Mouse (Mus musculus) lung, postnatal 25 days (tissue): Measurements from ENCODE around the gene Smpd4.
A peak's percentile ranks its signal among the peaks of the same experiment; 100 is the strongest.

ENCODE experiments used
- DNase-seq: peaks from one replicate; pipeline ENCODE4 v3.0.0; 2022; ENCODE audit warnings: low spot score

Smpd4 gene

GRCm38 (mm10) chr16:17638036-17638628 is 19.0 kb downstream of the Smpd4 start:
- DNase-seq: no peak

- no peak for DNase-seq
These were observed 19.9 kb downstream of the Smpd4 start for GRCm38 (mm10) chr16:17639081-17639480.

GRCm38 (mm10) chr16:17639951-17640350 is 20.8 kb downstream of the Smpd4 start:
- DNase-seq: no peak

- DNase-seq: no peak
These were observed 21.6 kb downstream of the Smpd4 start for GRCm38 (mm10) chr16:17640706-17641105.

- DNase-seq: no peak
These were observed 22.1 kb downstream of the Smpd4 start for GRCm38 (mm10) chr16:17641301-17641700.

GRCm38 (mm10) chr16:17642311-17642710 is 23.2 kb downstream of the Smpd4 start:
- DNase-seq: no peak

GRCm38 (mm10) chr16:17643437-17643990 is 24.4 kb downstream of the Smpd4 start:
- DNase-seq: no peak

GRCm38 (mm10) chr16:17646310-17647114 is 27.4 kb downstream of the Smpd4 start, which contains the start of gene Ccdc74a:
Gene Ccdc74a (plus strand): TSS chr16:17646470.
- DNase-seq: peak; percentile 85

- DNase-seq: no peak
These were observed 28.0 kb downstream of the Smpd4 start for GRCm38 (mm10) chr16:17647156-17647555.

- DNase-seq: no peak
These were observed 28.6 kb downstream of the Smpd4 start for GRCm38 (mm10) chr16:17647566-17648340.

- no peak for DNase-seq
These were observed 30.9 kb downstream of the Smpd4 start for GRCm38 (mm10) chr16:17649925-17650605.

- no peak for DNase-seq
These were observed 31.6 kb downstream of the Smpd4 start for GRCm38 (mm10) chr16:17650711-17651110.

GRCm38 (mm10) chr16:17652607-17653006 is 33.5 kb downstream of the Smpd4 start:
- DNase-seq: no peak

- DNase-seq: no peak
These were observed 34.4 kb downstream of the Smpd4 start for GRCm38 (mm10) chr16:17653601-17654000.

- DNase-seq: no peak
These were observed 35.1 kb downstream of the Smpd4 start for GRCm38 (mm10) chr16:17654188-17654795.

GRCm38 (mm10) chr16:17656212-17656871 is 37.2 kb downstream of the Smpd4 start:
- peak; percentile 7 for DNase-seq

- no peak for DNase-seq
These were observed 46.4 kb downstream of the Smpd4 start for GRCm38 (mm10) chr16:17665568-17665967.

GRCm38 (mm10) chr16:17669886-17670285 is 50.7 kb downstream of the Smpd4 start:
- DNase-seq: no peak
